Mouse (Mus musculus): ENCODE results near the gene Agfg1. TPM values are rescaled to one million over a fixed set of nuclear protein-coding genes. Genes with fewer than 3 reads are reported as not detected.
"Not testable (repeated sequence)": the region's sequence is repeated elsewhere in the genome, so short reads cannot be mapped to it uniquely, and the experiment has no call there.

Gene Agfg1
- polyA plus RNA-seq, 1 experiment from 2014 or later, result 32.3 TPM

DNA sequence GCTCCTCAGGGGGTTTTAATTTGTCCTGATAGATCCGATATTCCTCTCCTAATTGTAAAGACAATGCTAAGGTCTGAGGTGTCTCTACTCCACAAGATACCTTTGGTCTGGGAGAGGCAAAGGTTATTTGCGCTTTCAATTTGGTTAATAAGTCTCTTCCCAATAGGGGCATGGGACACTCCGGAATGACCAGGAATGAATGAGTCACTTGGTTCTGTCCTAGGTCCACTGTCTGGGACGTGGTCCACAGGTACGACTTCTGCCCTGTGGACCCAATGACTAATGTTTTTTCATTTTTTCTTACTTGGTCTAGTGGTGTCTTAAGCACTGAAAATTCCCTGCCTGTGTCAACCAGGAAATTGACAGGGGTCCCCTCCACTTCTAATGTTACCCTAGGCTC lies 99.4 kb downstream of the Agfg1 start:
- Histone ChIP-seq H3K27me3 (replicated peaks; ENCODE audit: low read depth, poor library complexity, severe bottlenecking) (no peaks in the 10 kb centered on the region), H3K36me3 (replicated peaks) (no peaks in the 10 kb centered on the region), H3K4me3 (no peak overlapping the region), H3K27ac (replicated peaks) (no peak overlapping the region), H3K4me1 (no peaks in the 10 kb centered on the region), H3K9me3 (peaks cover 19% of the 10 kb centered on the region; the same call in 1 of the 2 replicates)
- WGBS, result 96% methylated on average over 5 of the region's 5 CpGs
- no peak for DNase-seq (ENCODE audit: low spot score)

DNA sequence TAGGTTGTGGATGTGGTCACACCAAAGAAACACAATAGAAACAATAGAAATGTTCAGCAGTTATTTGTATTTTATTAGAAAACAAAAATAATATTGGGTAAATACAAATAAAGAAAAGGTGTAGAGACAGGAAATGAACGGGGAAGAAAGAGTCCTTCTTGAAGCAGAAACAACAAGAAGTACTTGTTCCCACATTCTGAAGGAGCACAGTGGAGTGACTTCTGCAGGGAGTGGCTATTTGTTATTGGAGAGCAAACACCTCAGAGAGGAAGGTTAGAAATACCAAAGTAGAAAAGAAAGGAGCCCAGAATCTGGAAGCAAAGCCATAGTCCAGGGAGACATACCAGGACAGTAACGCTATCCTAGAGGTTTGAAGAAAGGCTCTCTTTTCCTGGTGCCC lies 103.2 kb downstream of the Agfg1 start:
- not testable (repeated sequence) for H3K36me3 ChIP-seq (replicated peaks); DNase-seq (ENCODE audit: low spot score); H3K27me3 ChIP-seq (replicated peaks; ENCODE audit: low read depth, poor library complexity, severe bottlenecking); H3K4me3 ChIP-seq; H3K27ac ChIP-seq (replicated peaks); H3K4me1 ChIP-seq
- peaks cover 19% of the 10 kb centered on the region; the same call in 1 of the 2 replicates for H3K9me3 ChIP-seq
- WGBS, result 92% methylated on average over 2 of the region's 2 CpGs

- H3K27me3 ChIP-seq (replicated peaks; ENCODE audit: low read depth, poor library complexity, severe bottlenecking); H3K27ac ChIP-seq (replicated peaks); DNase-seq (ENCODE audit: low spot score); H3K4me1 ChIP-seq; H3K36me3 ChIP-seq (replicated peaks); H3K4me3 ChIP-seq: not testable (repeated sequence)
- peaks cover 19% of the 10 kb centered on the region; the same call in 1 of the 2 replicates for H3K9me3 ChIP-seq
- no CpG with 5 or more reads among the region's 6 CpGs for WGBS
Observed at GRCm38 (mm10) chr1:82943295-82943694, 104.0 kb downstream of the Agfg1 start, which contains the start of gene A030003K21Rik. A030003K21Rik (minus strand) TSS chr1:82943388.

- H3K4me3 ChIP-seq; H3K27ac ChIP-seq (replicated peaks); H3K9me3 ChIP-seq; H3K4me1 ChIP-seq; H3K27me3 ChIP-seq (replicated peaks; ENCODE audit: low read depth, poor library complexity, severe bottlenecking); H3K36me3 ChIP-seq (replicated peaks); DNase-seq (ENCODE audit: low spot score): not testable (repeated sequence)
- WGBS, result 92% methylated on average over 2 of the region's 2 CpGs
Observed at GRCm38 (mm10) chr1:82946029-82946428, 106.7 kb downstream of the Agfg1 start.

DNA sequence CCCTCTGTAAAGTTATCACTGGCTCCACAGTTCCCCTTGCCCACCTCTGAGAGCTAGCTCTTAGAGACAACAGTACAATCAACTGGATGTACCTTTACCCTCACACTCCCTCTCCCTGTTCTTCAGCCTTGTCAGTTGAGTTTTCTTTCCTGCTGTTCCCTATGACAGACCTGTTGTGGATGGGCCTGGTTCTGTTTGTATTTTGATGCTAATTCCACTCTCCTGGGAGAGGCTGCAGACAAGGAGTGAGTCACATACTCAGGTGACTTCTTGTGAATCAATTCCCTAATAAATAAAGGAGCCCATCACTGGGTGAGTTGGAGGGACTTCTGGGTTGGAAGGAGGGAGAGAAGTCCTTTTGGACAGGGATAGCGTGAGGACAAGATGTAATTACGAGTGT lies 109.3 kb downstream of the Agfg1 start:
- H3K27me3 ChIP-seq (replicated peaks; ENCODE audit: low read depth, poor library complexity, severe bottlenecking), result no peaks in the 10 kb centered on the region
- H3K4me1 ChIP-seq, result no peaks in the 10 kb centered on the region
- no peak for DNase-seq (ENCODE audit: low spot score)
- no peak overlapping the region for H3K4me3 ChIP-seq
- H3K9me3 ChIP-seq, result no peaks in the 10 kb centered on the region
- 87% methylated on average over 2 of the region's 2 CpGs for WGBS
- no peaks in the 10 kb centered on the region for H3K36me3 ChIP-seq (replicated peaks)
- no peak overlapping the region for H3K27ac ChIP-seq (replicated peaks)

Small RNA genes lying within 50 kb of the gene (microRNA-seq; reads per million reads assigned to microRNA genes)
- not detected for gene Gm22396

Other genes starting within 250 kb of the Agfg1 start
- gene Mff, start 114.6 kb upstream of the Agfg1 start, polyA plus RNA-seq (2016; fragmentation: Nextera tagmentation; extraction: Ambion mirVana), result 193 and 203 TPM in 2 replicates
- 0.25 TPM in 1 of 2 replicates, not detected in the other for gene Tm4sf20, start 71.0 kb upstream of the Agfg1 start, polyA plus RNA-seq (2016; fragmentation: Nextera tagmentation; extraction: Ambion mirVana)
- not detected in 2 replicates for gene Gm47791, start 68.2 kb upstream of the Agfg1 start, polyA plus RNA-seq (2016; fragmentation: Nextera tagmentation; extraction: Ambion mirVana)
- gene A030005L19Rik, start 73.8 kb downstream of the Agfg1 start, polyA plus RNA-seq (2016; fragmentation: Nextera tagmentation; extraction: Ambion mirVana), result 0.25 TPM in 1 of 2 replicates, not detected in the other
- not detected in 2 replicates for gene A030014E15Rik, start 85.4 kb downstream of the Agfg1 start, polyA plus RNA-seq (2016; fragmentation: Nextera tagmentation; extraction: Ambion mirVana)
- not detected in 2 replicates for gene Gm6217, start 91.9 kb downstream of the Agfg1 start, polyA plus RNA-seq (2016; fragmentation: Nextera tagmentation; extraction: Ambion mirVana)
- gene A030003K21Rik, start 103.9 kb downstream of the Agfg1 start, polyA plus RNA-seq (2016; fragmentation: Nextera tagmentation; extraction: Ambion mirVana), result not detected in 2 replicates
- not detected in 2 replicates for gene Gm7544, start 116.5 kb downstream of the Agfg1 start, polyA plus RNA-seq (2016; fragmentation: Nextera tagmentation; extraction: Ambion mirVana)
- gene Gm47955, start 120.8 kb downstream of the Agfg1 start, polyA plus RNA-seq (2016; fragmentation: Nextera tagmentation; extraction: Ambion mirVana), result not detected in 2 replicates
- gene Gm47959, start 161.1 kb downstream of the Agfg1 start, polyA plus RNA-seq (2016; fragmentation: Nextera tagmentation; extraction: Ambion mirVana), result not detected in 2 replicates
- 0.25 and 0.30 TPM in 2 replicates for gene Slc19a3, start 199.0 kb downstream of the Agfg1 start, polyA plus RNA-seq (2016; fragmentation: Nextera tagmentation; extraction: Ambion mirVana)
- gene Krtap28-10, start 203.0 kb downstream of the Agfg1 start, polyA plus RNA-seq (2016; fragmentation: Nextera tagmentation; extraction: Ambion mirVana), result not detected in 2 replicates
- gene Gm47969, start 205.4 kb downstream of the Agfg1 start, polyA plus RNA-seq (2016; fragmentation: Nextera tagmentation; extraction: Ambion mirVana), result not detected in 2 replicates
- gene A030005K14Rik, start 219.9 kb downstream of the Agfg1 start, polyA plus RNA-seq (2016; fragmentation: Nextera tagmentation; extraction: Ambion mirVana), result not detected in 2 replicates
- gene Krtap28-13, start 221.4 kb downstream of the Agfg1 start, polyA plus RNA-seq (2016; fragmentation: Nextera tagmentation; extraction: Ambion mirVana), result not detected in 2 replicates

Measured in embryonic facial prominence, embryonic 10.5 days (tissue).